Mouse (Mus musculus) urinary bladder, postnatal 14 days (tissue): Measurements from ENCODE around the gene Gm5930.
"Not testable (repeated sequence)": the region's sequence is repeated elsewhere in the genome, so short reads cannot be mapped to it uniquely, and the experiment has no call there.

Experiments used
- DNase-seq: peaks from one replicate; pipeline ENCODE4 v3.0.0; 2021; ENCODE audit warnings: low spot score

The Gm5930 gene

GRCm38 (mm10) chr14:44338484-44338883 lies at the start of gene Gm5930:
Gm5930 (minus strand) TSS chr14:44338584.
- not testable (repeated sequence) for DNase-seq

DNA sequence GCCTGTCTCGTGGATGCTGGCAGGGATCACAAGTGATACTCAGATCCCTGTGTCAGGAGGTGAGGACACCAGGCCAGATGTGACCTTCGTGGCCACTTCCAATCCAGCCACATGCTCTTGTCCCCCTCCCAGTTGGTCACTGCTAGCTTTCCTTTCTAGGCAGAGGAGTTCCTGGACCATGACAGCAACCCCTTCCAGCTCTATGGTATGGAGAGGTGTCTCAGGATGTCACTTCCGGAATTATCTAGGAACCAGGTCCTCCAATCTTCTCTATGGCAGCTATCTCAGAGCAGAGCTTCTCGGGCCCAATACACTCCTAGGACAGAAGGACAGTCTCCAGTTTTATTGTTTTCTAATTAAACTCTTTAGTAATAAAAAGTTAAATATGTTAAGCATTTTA lies 45.8 kb upstream of the Gm5930 start:
- DNase-seq: not testable (repeated sequence)

DNA sequence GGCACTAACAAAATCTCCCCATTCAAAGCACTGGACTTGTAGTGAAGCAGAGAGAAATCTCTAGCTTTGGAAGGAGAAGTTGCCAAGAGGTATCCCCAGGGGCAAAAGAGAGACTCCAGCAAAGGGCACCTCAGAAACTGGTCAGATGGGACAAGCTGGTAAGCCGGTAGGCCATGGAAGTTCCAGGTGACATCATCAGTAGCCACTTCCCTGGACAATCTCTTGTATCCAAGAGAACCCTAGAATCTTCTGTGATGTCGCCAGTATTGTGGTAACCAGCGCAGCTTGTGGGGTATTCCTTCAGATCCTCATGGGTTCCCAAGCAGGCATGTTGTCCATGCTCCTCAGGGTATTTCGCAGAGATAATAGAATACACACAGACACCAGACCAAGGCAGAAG lies 26.7 kb upstream of the Gm5930 start, which contains the start of gene Gm8229:
Gm8229 (plus strand) TSS at position 301 of the 400 bp plus-strand sequence.
- DNase-seq: not testable (repeated sequence)

DNA sequence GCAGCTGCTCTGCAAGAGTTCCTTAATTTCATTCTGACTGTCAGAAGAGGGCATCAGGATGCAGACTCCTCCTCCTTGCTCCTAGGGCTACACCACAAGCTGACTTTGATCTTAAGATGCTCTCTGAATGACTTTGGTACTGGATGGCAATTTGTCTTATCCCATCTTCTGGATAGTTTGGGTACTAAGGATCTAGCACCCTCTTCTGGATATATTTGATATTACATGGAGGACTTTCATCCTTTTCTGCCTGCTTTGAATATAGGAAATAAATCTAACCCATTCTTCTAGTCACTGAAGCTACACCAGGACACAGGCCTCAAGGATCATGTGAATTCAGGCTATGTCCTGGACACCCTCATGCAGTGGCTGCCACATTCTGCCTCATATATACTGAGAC lies 23.9 kb upstream of the Gm5930 start:
- DNase-seq: not testable (repeated sequence)

GRCm38 (mm10) chr14:44361416-44361815 lies 23.0 kb upstream of the Gm5930 start:
- not testable (repeated sequence) for DNase-seq

GRCm38 (mm10) chr14:44312049-44312448 lies 26.3 kb downstream of the Gm5930 start:
- DNase-seq: not testable (repeated sequence)

GRCm38 (mm10) chr14:44285280-44285679 lies 53.1 kb downstream of the Gm5930 start, which contains the start of gene Gm8220:
Gm8220 (plus strand) TSS chr14:44285580.
- not testable (repeated sequence) for DNase-seq
